Mouse (Mus musculus) adrenal gland, postnatal 10 days (tissue): ENCODE data around the gene Naa11. TPM values are rescaled to one million over a fixed set of nuclear protein-coding genes. Genes with fewer than 3 reads are reported as not detected.

Source experiments
- DNase-seq: peaks from one replicate; pipeline ENCODE4 v3.0.0; 2021; ENCODE audit warnings: mixed read lengths
- long read RNA-seq, 2 experiments: library from polyadenylated mRNA; stranded (forward); transcript quantifications; one replicate each; pipeline ENCODE4 v2.0.0; 2021
- total RNA-seq, 2 experiments: library from RNA; stranded (reverse); gene quantifications; 2 replicates each; pipeline ENCODE4 v1.2.3; 2021

Gene Naa11
- not detected for total RNA-seq
- long read RNA-seq, experiment 1: 0 reads
- long read RNA-seq, experiment 2: 0 reads

- no peak for DNase-seq
Observed at GRCm38 (mm10) chr5:97392160-97392559, at the start of gene Naa11. Gene Naa11, minus strand, starts transcription at chr5:97392379.

GRCm38 (mm10) chr5:97432512-97432911, 40.3 kb upstream of the Naa11 start:
- no peak for DNase-seq

- DNase-seq: no peak
Observed at GRCm38 (mm10) chr5:97429976-97430375, 37.8 kb upstream of the Naa11 start.

- DNase-seq: no peak
Observed at GRCm38 (mm10) chr5:97421669-97422068, 29.5 kb upstream of the Naa11 start.

- DNase-seq: no peak
Observed at GRCm38 (mm10) chr5:97417185-97417584, 25.0 kb upstream of the Naa11 start.

GRCm38 (mm10) chr5:97415837-97416236, 23.7 kb upstream of the Naa11 start:
- DNase-seq: no peak

- no peak for DNase-seq
Observed at GRCm38 (mm10) chr5:97413716-97414115, 21.5 kb upstream of the Naa11 start.

- DNase-seq: no peak
Observed at GRCm38 (mm10) chr5:97410190-97410589, 18.0 kb upstream of the Naa11 start.

- no peak for DNase-seq
Observed at GRCm38 (mm10) chr5:97409234-97409704, 17.1 kb upstream of the Naa11 start.

- no peak for DNase-seq
Observed at GRCm38 (mm10) chr5:97401042-97401441, 8.9 kb upstream of the Naa11 start.

GRCm38 (mm10) chr5:97397585-97397984, 5.4 kb upstream of the Naa11 start:
- no peak for DNase-seq

GRCm38 (mm10) chr5:97387622-97388021, 4.6 kb downstream of the Naa11 start:
- DNase-seq: no peak

- DNase-seq: no peak
Observed at GRCm38 (mm10) chr5:97384399-97384798, 7.8 kb downstream of the Naa11 start.

GRCm38 (mm10) chr5:97382548-97383222, 9.5 kb downstream of the Naa11 start:
- no peak for DNase-seq

GRCm38 (mm10) chr5:97379976-97380375, 12.2 kb downstream of the Naa11 start:
- DNase-seq: no peak

GRCm38 (mm10) chr5:97364781-97365180, 27.4 kb downstream of the Naa11 start:
- no peak for DNase-seq

GRCm38 (mm10) chr5:97364252-97364651, 27.9 kb downstream of the Naa11 start:
- DNase-seq: no peak

GRCm38 (mm10) chr5:97362539-97362938, 29.6 kb downstream of the Naa11 start:
- DNase-seq: peak; percentile 6

- DNase-seq: no peak
Observed at GRCm38 (mm10) chr5:97359104-97359503, 33.1 kb downstream of the Naa11 start.

GRCm38 (mm10) chr5:97356135-97356534, 36.0 kb downstream of the Naa11 start:
- no peak for DNase-seq

GRCm38 (mm10) chr5:97355152-97355551, 37.0 kb downstream of the Naa11 start:
- no peak for DNase-seq

- no peak for DNase-seq
Observed at GRCm38 (mm10) chr5:97348760-97349159, 43.4 kb downstream of the Naa11 start.

- no peak for DNase-seq
Observed at GRCm38 (mm10) chr5:97348310-97348709, 43.9 kb downstream of the Naa11 start.

GRCm38 (mm10) chr5:97345732-97346253, 46.4 kb downstream of the Naa11 start:
- DNase-seq: no peak
